Mouse (Mus musculus): Measurements from ENCODE around the gene Vps52. TPM values are rescaled to one million over a fixed set of nuclear protein-coding genes. Genes with fewer than 3 reads are reported as not detected.

Gene Vps52
- 16.8 to 32.7 TPM (median 25.1 TPM) in 3 replicates for total RNA-seq (2017)

DNA sequence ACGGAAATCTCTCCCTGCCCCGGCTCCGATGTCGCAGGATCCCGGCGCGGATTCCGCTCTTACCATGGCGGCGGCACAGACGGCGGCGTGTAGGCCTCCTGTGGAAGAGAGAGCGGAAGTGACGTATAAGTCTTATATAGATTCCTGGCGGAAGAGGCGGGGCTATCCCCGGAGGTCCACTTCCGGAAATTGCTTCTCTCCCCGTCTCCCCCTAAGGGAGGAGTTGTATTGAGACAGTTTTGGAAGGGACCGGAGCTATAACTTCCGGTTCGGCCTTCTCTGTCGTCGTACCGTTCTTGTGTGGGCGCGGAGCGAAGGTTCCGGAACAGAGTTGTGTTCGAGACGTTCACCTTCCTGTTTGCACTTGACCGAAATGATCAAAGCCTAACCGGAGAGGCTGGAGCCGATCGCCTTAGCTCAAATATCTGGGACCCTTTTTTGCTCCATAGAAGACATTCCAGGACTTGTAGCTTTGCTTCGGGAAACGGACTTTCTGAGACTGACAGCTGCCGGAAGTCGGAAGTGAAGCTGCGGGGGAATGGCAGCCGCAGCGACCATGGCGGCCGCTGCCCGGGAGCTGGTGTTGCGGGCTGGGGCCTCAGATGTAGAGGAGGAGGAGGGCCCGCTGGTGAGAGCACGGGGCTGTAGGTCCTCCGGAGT is at the start of gene Vps52, which contains the start of gene Rps18:
Gene Vps52 (plus strand): TSS at position 258 of the 660 bp plus-strand sequence.
Gene Rps18 (minus strand): TSS at position 447 of the 660 bp plus-strand sequence.
- ATAC-seq (replicated peaks; ENCODE audit: insufficient number of reproducible peaks, low FRiP score, low TSS enrichment, poor library complexity, severe bottlenecking), result peak; percentile 89

DNA sequence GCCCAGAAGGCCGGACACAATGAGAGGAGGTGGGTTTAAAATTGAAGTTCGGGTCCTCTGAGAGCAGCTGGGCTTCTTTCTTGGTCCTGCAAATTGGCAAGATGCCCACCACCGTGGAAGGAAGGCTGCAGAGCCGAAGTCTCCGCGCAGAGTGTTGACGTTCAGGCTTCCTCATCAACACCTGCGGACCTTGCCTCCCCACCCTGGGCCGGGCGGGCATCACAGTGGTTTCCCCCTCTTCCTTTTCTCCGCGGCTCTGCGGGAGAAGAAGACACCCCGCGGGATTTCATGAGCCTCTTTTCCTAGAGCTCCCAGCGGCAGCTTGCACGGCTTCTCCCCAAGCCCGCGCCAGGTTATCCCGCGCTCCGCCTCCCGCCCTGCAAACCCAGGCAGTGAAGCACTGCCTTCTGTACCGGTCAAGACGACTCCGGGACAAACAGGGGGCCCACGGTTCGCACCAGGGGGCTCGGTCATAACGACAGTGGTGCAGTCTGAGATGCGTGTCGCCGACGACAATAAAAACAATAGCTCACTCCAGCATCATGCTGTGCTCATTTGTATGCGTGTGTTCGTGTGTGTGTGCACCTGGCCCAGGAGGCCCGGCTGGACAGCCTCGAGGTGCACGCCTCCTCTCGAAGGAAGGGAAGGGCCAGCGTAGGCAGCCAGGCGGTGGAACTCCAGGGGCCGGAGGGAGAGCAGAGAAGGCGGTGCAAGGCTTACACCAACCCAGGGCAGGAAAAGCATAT is 47.1 kb upstream of the Vps52 start:
- ATAC-seq (replicated peaks; ENCODE audit: insufficient number of reproducible peaks, low FRiP score, low TSS enrichment, poor library complexity, severe bottlenecking), result no peak; the same call in 1 of the 2 replicates

GRCm38 (mm10) chr17:33909077-33909868 is 46.3 kb upstream of the Vps52 start, which contains the start of gene Daxx:
Daxx (plus strand) TSS chr17:33909414.
- peak; percentile 88 for ATAC-seq (replicated peaks; ENCODE audit: insufficient number of reproducible peaks, low FRiP score, low TSS enrichment, poor library complexity, severe bottlenecking)

- ATAC-seq (replicated peaks; ENCODE audit: insufficient number of reproducible peaks, low FRiP score, low TSS enrichment, poor library complexity, severe bottlenecking), result peak; percentile 23; the same call in 1 of the 2 replicates
Measured at GRCm38 (mm10) chr17:33909869-33910250, 45.8 kb upstream of the Vps52 start.

DNA sequence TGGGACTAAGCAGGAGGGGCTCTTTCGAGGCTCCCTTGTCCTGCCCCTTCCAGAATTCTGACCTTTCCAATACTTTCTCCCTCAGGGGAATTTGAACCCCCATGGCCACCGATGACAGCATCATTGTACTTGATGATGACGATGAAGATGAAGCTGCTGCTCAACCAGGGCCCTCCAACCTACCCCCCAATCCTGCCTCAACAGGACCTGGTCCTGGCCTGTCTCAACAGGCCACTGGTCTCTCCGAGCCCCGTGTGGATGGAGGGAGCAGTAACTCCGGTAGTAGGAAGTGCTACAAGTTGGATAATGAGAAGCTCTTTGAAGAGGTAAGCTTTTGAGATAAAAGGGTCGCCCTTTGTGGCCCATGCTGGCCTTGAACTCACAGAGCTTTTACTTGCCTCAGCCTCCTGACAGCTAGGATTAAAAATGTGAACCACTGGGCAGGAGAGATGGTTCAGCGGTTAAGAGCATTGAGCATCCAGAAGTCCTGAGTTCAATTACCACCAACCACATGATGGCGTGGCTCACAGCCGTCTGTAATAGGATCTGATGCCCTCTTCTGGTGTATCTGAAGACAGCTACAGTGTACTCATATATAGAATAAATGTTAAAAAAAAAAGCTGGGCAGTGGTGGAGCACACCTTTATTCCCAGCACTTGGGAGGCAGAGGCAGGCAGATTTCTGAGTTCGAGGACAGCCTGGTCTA is 45.1 kb upstream of the Vps52 start:
- ATAC-seq (replicated peaks; ENCODE audit: insufficient number of reproducible peaks, low FRiP score, low TSS enrichment, poor library complexity, severe bottlenecking), result no peak

DNA sequence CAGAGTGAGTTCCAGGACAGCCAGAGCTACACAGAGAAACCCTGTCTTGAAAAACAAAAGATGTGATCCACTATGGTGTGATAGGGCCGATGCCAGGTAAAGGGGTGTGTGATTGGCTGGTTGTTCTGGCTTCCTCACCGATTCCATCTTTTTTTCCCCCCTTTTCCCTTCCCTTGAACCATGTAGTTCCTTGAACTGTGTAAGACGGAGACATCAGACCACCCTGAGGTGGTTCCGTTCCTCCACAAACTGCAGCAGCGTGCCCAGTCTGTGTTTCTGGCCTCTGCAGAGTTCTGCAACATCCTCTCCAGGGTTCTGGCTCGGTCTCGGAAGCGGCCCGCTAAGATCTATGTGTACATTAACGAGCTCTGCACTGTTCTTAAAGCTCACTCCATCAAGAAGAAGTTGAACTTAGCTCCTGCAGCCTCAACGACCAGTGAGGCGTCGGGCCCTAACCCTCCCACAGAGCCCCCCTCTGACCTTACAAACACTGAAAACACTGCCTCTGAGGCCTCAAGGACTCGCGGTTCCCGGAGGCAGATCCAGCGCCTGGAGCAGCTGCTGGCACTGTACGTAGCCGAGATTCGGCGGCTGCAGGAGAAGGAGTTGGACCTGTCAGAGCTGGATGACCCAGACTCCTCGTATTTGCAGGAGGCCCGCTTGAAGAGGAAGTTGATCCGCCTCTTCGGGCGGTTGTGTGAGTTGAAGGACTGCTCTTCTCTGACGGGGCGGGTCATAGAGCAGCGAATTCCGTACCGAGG is 44.4 kb upstream of the Vps52 start:
- ATAC-seq (replicated peaks; ENCODE audit: insufficient number of reproducible peaks, low FRiP score, low TSS enrichment, poor library complexity, severe bottlenecking), result no peak

DNA sequence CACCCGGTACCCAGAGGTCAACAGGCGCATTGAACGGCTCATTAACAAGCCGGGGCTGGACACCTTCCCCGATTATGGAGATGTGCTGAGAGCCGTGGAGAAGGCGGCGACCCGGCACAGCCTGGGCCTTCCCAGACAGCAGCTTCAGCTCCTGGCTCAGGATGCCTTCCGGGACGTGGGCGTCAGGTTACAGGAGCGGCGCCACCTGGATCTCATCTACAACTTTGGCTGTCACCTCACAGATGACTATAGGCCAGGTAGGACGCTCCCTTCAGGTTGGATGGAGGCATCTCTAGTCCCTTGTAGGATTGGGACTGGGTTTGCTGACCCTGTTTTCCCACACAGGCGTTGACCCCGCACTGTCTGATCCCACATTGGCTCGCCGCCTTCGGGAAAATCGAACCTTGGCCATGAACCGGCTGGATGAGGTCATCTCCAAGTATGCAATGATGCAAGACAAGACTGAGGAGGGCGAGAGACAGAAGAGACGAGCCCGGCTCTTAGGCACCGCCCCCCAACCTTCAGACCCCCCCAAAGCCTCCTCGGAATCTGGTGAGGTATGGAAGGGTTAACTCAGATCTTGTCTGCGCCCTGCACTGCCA is 43.7 kb upstream of the Vps52 start:
- ATAC-seq (replicated peaks; ENCODE audit: insufficient number of reproducible peaks, low FRiP score, low TSS enrichment, poor library complexity, severe bottlenecking), result no peak

GRCm38 (mm10) chr17:33913264-33913663 is 42.3 kb upstream of the Vps52 start:
- ATAC-seq (replicated peaks; ENCODE audit: insufficient number of reproducible peaks, low FRiP score, low TSS enrichment, poor library complexity, severe bottlenecking), result no peak

GRCm38 (mm10) chr17:33913905-33914304 is 41.7 kb upstream of the Vps52 start:
- ATAC-seq (replicated peaks; ENCODE audit: insufficient number of reproducible peaks, low FRiP score, low TSS enrichment, poor library complexity, severe bottlenecking), result no peak

DNA sequence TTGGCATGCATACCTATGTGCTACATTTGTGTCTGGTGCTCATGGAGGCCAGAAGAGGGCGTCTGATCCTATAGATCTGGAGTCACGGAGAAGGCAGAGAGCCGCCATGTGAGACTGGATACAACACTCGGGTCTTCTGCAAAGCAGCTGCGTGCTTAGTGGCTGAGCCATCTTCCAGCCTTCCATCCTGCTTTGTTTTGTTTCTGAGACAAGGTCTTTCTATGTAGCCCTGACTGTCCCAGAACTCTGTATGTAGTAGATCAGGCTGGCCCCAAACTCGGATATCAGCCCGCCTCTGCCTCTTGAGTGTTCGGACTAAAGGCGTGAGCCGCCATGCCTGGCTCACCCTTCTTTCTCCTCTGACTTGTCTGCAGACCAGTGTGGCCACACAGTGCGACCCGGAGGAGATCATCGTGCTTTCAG is 40.6 kb upstream of the Vps52 start:
- ATAC-seq (replicated peaks; ENCODE audit: insufficient number of reproducible peaks, low FRiP score, low TSS enrichment, poor library complexity, severe bottlenecking), result no peak

- ATAC-seq (replicated peaks; ENCODE audit: insufficient number of reproducible peaks, low FRiP score, low TSS enrichment, poor library complexity, severe bottlenecking), result peak; percentile 67
Measured at GRCm38 (mm10) chr17:33915671-33916250, 39.9 kb upstream of the Vps52 start, which contains the start of the genes Tapbp and Zbtb22. Tapbp (plus strand) TSS chr17:33915899. Zbtb22 (plus strand) TSS chr17:33915904.

DNA sequence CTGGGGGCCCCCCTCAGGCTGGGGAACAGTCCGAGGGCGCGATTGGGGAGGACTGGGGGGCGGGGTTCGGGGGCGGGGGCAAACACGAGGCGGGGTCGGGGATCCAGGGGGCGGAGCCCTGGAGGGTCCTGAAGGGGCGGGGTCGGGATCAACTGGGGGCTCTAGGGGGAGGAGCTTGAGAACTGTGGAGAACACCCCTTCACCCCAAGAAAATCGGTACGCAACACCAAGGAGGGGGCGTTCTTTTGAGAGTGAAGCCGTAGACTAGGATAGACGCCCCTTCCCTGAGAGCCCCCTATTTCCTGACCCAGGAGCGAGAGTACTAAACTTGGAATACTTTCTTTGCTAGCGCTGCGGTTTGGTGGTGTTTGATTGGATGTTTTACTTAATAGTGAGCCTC is 39.3 kb upstream of the Vps52 start:
- no peak for ATAC-seq (replicated peaks; ENCODE audit: insufficient number of reproducible peaks, low FRiP score, low TSS enrichment, poor library complexity, severe bottlenecking)

- no peak for ATAC-seq (replicated peaks; ENCODE audit: insufficient number of reproducible peaks, low FRiP score, low TSS enrichment, poor library complexity, severe bottlenecking)
Measured at GRCm38 (mm10) chr17:33916847-33917655, 38.6 kb upstream of the Vps52 start.

- no peak for ATAC-seq (replicated peaks; ENCODE audit: insufficient number of reproducible peaks, low FRiP score, low TSS enrichment, poor library complexity, severe bottlenecking)
Measured at GRCm38 (mm10) chr17:33917656-33918292, 37.8 kb upstream of the Vps52 start.

DNA sequence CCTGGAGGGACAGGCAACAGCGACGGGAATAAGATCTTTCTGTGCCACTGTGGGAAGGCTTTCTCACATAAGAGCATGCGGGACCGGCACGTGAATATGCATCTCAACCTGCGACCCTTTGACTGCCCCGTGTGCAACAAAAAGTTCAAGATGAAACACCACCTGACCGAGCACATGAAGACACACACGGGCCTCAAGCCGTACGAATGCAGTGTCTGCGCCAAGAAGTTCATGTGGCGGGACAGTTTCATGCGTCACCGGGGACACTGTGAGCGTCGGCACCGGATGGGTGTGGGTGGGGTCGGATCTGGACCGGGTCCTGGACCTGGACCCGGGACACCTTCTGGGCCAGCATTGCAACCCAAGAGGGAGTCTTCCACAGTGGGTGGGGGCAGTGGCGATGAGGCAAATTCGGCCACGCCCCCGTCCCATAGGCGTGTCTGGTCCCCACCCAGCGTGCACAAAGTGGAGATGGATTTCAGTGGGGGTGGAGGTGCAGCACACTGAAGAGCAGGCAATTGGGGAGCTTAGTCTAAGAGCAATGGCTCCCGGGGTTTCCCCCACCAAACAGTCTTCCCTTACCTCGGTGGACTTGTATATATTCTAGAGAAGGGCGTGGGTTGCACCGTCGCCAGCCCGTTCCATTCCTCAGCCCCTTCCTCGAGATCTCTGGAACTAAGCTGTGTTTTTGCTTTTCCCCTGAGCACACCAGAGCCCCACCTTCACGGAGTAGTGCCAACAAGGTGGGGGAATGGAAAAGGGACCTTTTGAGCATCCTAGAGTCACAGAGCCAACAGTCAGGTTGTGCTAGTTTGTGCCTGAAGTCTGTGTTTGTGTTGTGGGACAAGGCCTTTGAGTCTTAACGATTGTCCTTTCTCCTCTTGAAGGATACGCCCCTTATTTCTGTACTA is 37.1 kb upstream of the Vps52 start:
- no peak for ATAC-seq (replicated peaks; ENCODE audit: insufficient number of reproducible peaks, low FRiP score, low TSS enrichment, poor library complexity, severe bottlenecking)
